Mouse (Mus musculus) layer of hippocampus, adult 11-12 months (tissue): ENCODE measurements at regions not wholly inside any gene's neighbourhood (a gene's known extent, or its start where the extent isn't known, plus 50 kb on each side); places are given as distances from the start of the nearest gene placed in this dataset.
A peak's percentile ranks its signal among the peaks of the same experiment; 100 is the strongest.

Experiments
- DNase-seq: peaks from one replicate; pipeline ENCODE4 v3.0.0; 2022; ENCODE audit warnings: low spot score

- DNase-seq, result no peak
Measured at GRCm38 (mm10) chr19:21077771-21078548, 124.0 kb upstream of the Tmc1 start.

- no peak for DNase-seq
Measured at GRCm38 (mm10) chr19:21068381-21068780, 114.4 kb upstream of the Tmc1 start.

- DNase-seq, result peak; percentile 8
Measured at GRCm38 (mm10) chr19:21066432-21067113, 112.6 kb upstream of the Tmc1 start.

GRCm38 (mm10) chr19:21064902-21065301 lies 110.9 kb upstream of the Tmc1 start:
- DNase-seq, result no peak

GRCm38 (mm10) chr19:21053597-21054544 lies 99.9 kb upstream of the Tmc1 start:
- DNase-seq, result peak; percentile 26

GRCm38 (mm10) chr19:21052771-21053170 lies 98.8 kb upstream of the Tmc1 start:
- no peak for DNase-seq

- no peak for DNase-seq
Measured at GRCm38 (mm10) chr19:21051872-21052271, 97.9 kb upstream of the Tmc1 start.

- DNase-seq, result no peak
Measured at GRCm38 (mm10) chr19:21050994-21051721, 97.2 kb upstream of the Tmc1 start.

- no peak for DNase-seq
Measured at GRCm38 (mm10) chr19:21049301-21049700, 95.3 kb upstream of the Tmc1 start.

- no peak for DNase-seq
Measured at GRCm38 (mm10) chr19:21045565-21045964, 91.6 kb upstream of the Tmc1 start.

- no peak for DNase-seq
Measured at GRCm38 (mm10) chr19:21043958-21044357, 90.0 kb upstream of the Tmc1 start.

GRCm38 (mm10) chr19:21042536-21042935 lies 88.5 kb upstream of the Tmc1 start:
- DNase-seq, result no peak

- peak; percentile 42 for DNase-seq
Measured at GRCm38 (mm10) chr19:21037448-21038077, 83.6 kb upstream of the Tmc1 start.

- peak; percentile 58 for DNase-seq
Measured at GRCm38 (mm10) chr19:21036507-21037425, 82.8 kb upstream of the Tmc1 start.

GRCm38 (mm10) chr19:21035505-21035904 lies 81.5 kb upstream of the Tmc1 start:
- DNase-seq, result no peak

GRCm38 (mm10) chr19:21033991-21034390 lies 80.0 kb upstream of the Tmc1 start:
- DNase-seq, result no peak

- no peak for DNase-seq
Measured at GRCm38 (mm10) chr19:21032558-21032957, 78.6 kb upstream of the Tmc1 start.

GRCm38 (mm10) chr19:21031768-21032308 lies 77.8 kb upstream of the Tmc1 start:
- DNase-seq, result no peak

- no peak for DNase-seq
Measured at GRCm38 (mm10) chr19:21030971-21031370, 77.0 kb upstream of the Tmc1 start.

GRCm38 (mm10) chr19:21028981-21029380 lies 75.0 kb upstream of the Tmc1 start:
- DNase-seq, result no peak
